21 mouse cellular contexts compared by ENCODE assay signal in genomic region chr19:5309025-5309424, GRCm38 (mm10). TPM values are rescaled to one million over a fixed set of nuclear protein-coding genes. Genes with fewer than 3 reads are reported as not detected.
A peak's percentile ranks its signal among the peaks of the same experiment; 100 is the strongest.
DNase-seq lines count a peak whose midpoint lies in the region; ATAC-seq and TF ChIP-seq lines count a peak whose summit lies in the region.
"Had no signal": no experiment of that assay in that cellular context is flagged by ENCODE, and none has a peak within 500 bp of the region (broad histone marks: within the 10 kb centered on the region; RNA-seq: fewer than 3 reads in every experiment).

No protein-coding gene starts in this region.

- H3K4me2 ChIP-seq in liver, embryonic 14.5 days (ENCODE audit: low read depth): no peak overlapping the region
- H3K4me2 ChIP-seq: embryonic facial prominence, embryonic 15.5 days; neural tube, embryonic 15.5 days had no signal

- no peak overlapping the region for H3K9ac ChIP-seq in liver, embryonic 14.5 days (replicated peaks)
- H3K9ac ChIP-seq: embryonic facial prominence, embryonic 15.5 days; neural tube, embryonic 15.5 days had no signal

- H3K4me3 ChIP-seq in liver, embryonic 14.5 days (ENCODE audit: insufficient read depth in 1 of 2, low read depth in 2 of 2, low read length in 2 of 2): no peak overlapping the region
- no peak overlapping the region for H3K4me3 ChIP-seq in embryonic facial prominence, embryonic 10.5 days
- H3K4me3 ChIP-seq: embryonic facial prominence, embryonic 15.5 days; heart, embryonic 10.5 days; neural tube, embryonic 15.5 days had no signal

- no peaks in the 10 kb centered on the region for H3K4me1 ChIP-seq in liver, embryonic 14.5 days (replicated peaks; ENCODE audit: control insufficient read depth in 2 of 2, insufficient read depth in 2 of 2, low read length in 1 of 2)
- H3K4me1 ChIP-seq in embryonic facial prominence, embryonic 10.5 days: peaks cover 5% of the 10 kb centered on the region
- H3K4me1 ChIP-seq: neural tube, embryonic 15.5 days had no signal

- no peak overlapping the region for H3K27ac ChIP-seq in liver, embryonic 14.5 days
- no peak overlapping the region for H3K27ac ChIP-seq in embryonic facial prominence, embryonic 10.5 days (replicated peaks)
- H3K27ac ChIP-seq: embryonic facial prominence, embryonic 15.5 days; heart, embryonic 10.5 days; neural tube, embryonic 15.5 days had no signal

- TF ChIP-seq EP300 in liver, embryonic 14.5 days (IDR thresholded peaks at IDR 0.05; ENCODE audit: low read depth): no peak

- no peak for TF ChIP-seq CTCF in liver, embryonic 14.5 days (IDR thresholded peaks at IDR 0.05; ENCODE audit: low read depth)

- ATAC-seq in CD4-positive, CD25-positive, alpha-beta regulatory T cell, adult 4 months: no peak
- ATAC-seq in liver, embryonic 14.5 days (ENCODE audit: insufficient read depth): no peak
- ATAC-seq: forebrain, embryonic 16.5 days had no signal

- no peaks in the 10 kb centered on the region for H3K36me3 ChIP-seq in liver, embryonic 14.5 days (replicated peaks; ENCODE audit: control insufficient read depth, insufficient read depth, low read depth)
- H3K36me3 ChIP-seq in embryonic facial prominence, embryonic 10.5 days (replicated peaks): peaks cover 36% of the 10 kb centered on the region
- H3K36me3 ChIP-seq: embryonic facial prominence, embryonic 15.5 days had no signal

- 72% methylated on average over 7 of the region's 7 CpGs for WGBS in liver, embryonic 14.5 days (ENCODE audit: insufficient replicate concordance)
- 82% methylated on average over 7 of the region's 7 CpGs for WGBS in embryonic facial prominence, embryonic 10.5 days

- peaks cover 16% of the 10 kb centered on the region for H3K27me3 ChIP-seq in liver, embryonic 14.5 days (ENCODE audit: control insufficient read depth, insufficient read depth, low read length)
- peaks cover 25% of the 10 kb centered on the region for H3K27me3 ChIP-seq in embryonic facial prominence, embryonic 10.5 days (replicated peaks; ENCODE audit: low read depth, poor library complexity, severe bottlenecking)
- H3K27me3 ChIP-seq: embryonic facial prominence, embryonic 15.5 days; neural tube, embryonic 15.5 days had no signal

- DNase-seq in CD4-positive, CD25-positive, alpha-beta regulatory T cell, adult 2 months (ENCODE audit: low read depth, low spot score): peak; percentile 50
- DNase-seq in liver, embryonic 14.5 days (ENCODE audit: low read depth in 3 of 3, low spot score in 3 of 3): peak in 2 of 3 experiments; percentile 16 to 27
- DNase-seq in liver: no peak
- peak; percentile 40 for DNase-seq in embryonic facial prominence, embryonic 10.5 days (ENCODE audit: low spot score)
- DNase-seq in retina, postnatal 7 days (ENCODE audit: low read depth, low spot score): peak; percentile 61
- DNase-seq in cerebellum, adult 18-20 months: no peak
- DNase-seq in cerebellum, postnatal 36 days: no peak
- DNase-seq: cerebellum, adult 9-10 months; gastrocnemius, postnatal 14 days; kidney, adult 11 months; kidney, postnatal 36 days; layer of hippocampus, postnatal 36 days; lung, postnatal 4 days; right cerebral cortex, postnatal 14 days had no signal

- no peaks in the 10 kb centered on the region for H3K9me3 ChIP-seq in liver, embryonic 14.5 days (ENCODE audit: control insufficient read depth, low read length)
- H3K9me3 ChIP-seq in embryonic facial prominence, embryonic 10.5 days: peaks cover 17% of the 10 kb centered on the region
- H3K9me3 ChIP-seq: embryonic facial prominence, embryonic 15.5 days; heart, embryonic 10.5 days; neural tube, embryonic 15.5 days had no signal

RNA-seq across cellular contexts. Expression of gene Gal3st3, which starts 10.9 kb away (rescaled TPM):
- polyA plus RNA-seq in CD4-positive, CD25-positive, alpha-beta regulatory T cell, adult 4 months (2017; shearing (Covaris generic)): under 1 TPM in 1 of 2 experiments, not detected in 1; 0.15 TPM
- 0.03 and 0.08 TPM in 2 replicates for polyA plus RNA-seq in liver, embryonic 14.5 days (2012; rRNA removed)
- 0.04 TPM in 1 of 2 replicates, not detected in the other for polyA plus RNA-seq in liver, embryonic 14.5 days (2014; fragmentation: Nextera tagmentation; extraction: Ambion mirVana)
- polyA plus RNA-seq in embryonic facial prominence, embryonic 10.5 days (2016; fragmentation: Nextera tagmentation; extraction: Ambion mirVana): 8.5 and 8.6 TPM in 2 replicates

RNA-seq across cellular contexts. Expression of gene Sf3b2, which starts 13.8 kb away (rescaled TPM):
- polyA plus RNA-seq in CD4-positive, CD25-positive, alpha-beta regulatory T cell, adult 4 months (2017; shearing (Covaris generic)): 100 to 1,000 TPM; 341 to 465 TPM
- 45.0 and 52.5 TPM in 2 replicates for polyA plus RNA-seq in liver, embryonic 14.5 days (2012; rRNA removed)
- 98.4 and 116 TPM in 2 replicates for polyA plus RNA-seq in liver, embryonic 14.5 days (2014; fragmentation: Nextera tagmentation; extraction: Ambion mirVana)
- polyA plus RNA-seq in embryonic facial prominence, embryonic 10.5 days (2016; fragmentation: Nextera tagmentation; extraction: Ambion mirVana): 456 and 467 TPM in 2 replicates

RNA-seq across cellular contexts. Expression of gene Catsper1, which starts 26.5 kb away (rescaled TPM):
- not detected for polyA plus RNA-seq in CD4-positive, CD25-positive, alpha-beta regulatory T cell, adult 4 months (2017; shearing (Covaris generic))
- polyA plus RNA-seq in liver, embryonic 14.5 days (2012; rRNA removed): not detected in 2 replicates
- polyA plus RNA-seq in liver, embryonic 14.5 days (2014; fragmentation: Nextera tagmentation; extraction: Ambion mirVana): not detected in 2 replicates
- polyA plus RNA-seq in embryonic facial prominence, embryonic 10.5 days (2016; fragmentation: Nextera tagmentation; extraction: Ambion mirVana): not detected in 2 replicates
- polyA plus RNA-seq: embryonic facial prominence, embryonic 15.5 days; forebrain, embryonic 16.5 days; heart, embryonic 10.5 days; limb, embryonic 11.5 days; liver, embryonic 16.5 days; neural tube, embryonic 15.5 days had no signal

RNA-seq across cellular contexts. Expression of gene Pacs1, which starts 36.1 kb away (rescaled TPM):
- 10 to 100 TPM; 16.5 to 21.9 TPM for polyA plus RNA-seq in CD4-positive, CD25-positive, alpha-beta regulatory T cell, adult 4 months (2017; shearing (Covaris generic))
- 8.3 and 10.5 TPM in 2 replicates for polyA plus RNA-seq in liver, embryonic 14.5 days (2012; rRNA removed)
- 8.2 and 9.9 TPM in 2 replicates for polyA plus RNA-seq in liver, embryonic 14.5 days (2014; fragmentation: Nextera tagmentation; extraction: Ambion mirVana)
- polyA plus RNA-seq in embryonic facial prominence, embryonic 10.5 days (2016; fragmentation: Nextera tagmentation; extraction: Ambion mirVana): 24.8 and 25.6 TPM in 2 replicates

RNA-seq across cellular contexts. Expression of gene Cst6, which starts 40.3 kb away (rescaled TPM):
- 1 to 10 TPM; 2.7 to 3.2 TPM for polyA plus RNA-seq in CD4-positive, CD25-positive, alpha-beta regulatory T cell, adult 4 months (2017; shearing (Covaris generic))
- polyA plus RNA-seq in liver, embryonic 14.5 days (2012; rRNA removed): 0.01 and 0.06 TPM in 2 replicates
- 0.43 TPM in 1 of 2 replicates, not detected in the other for polyA plus RNA-seq in liver, embryonic 14.5 days (2014; fragmentation: Nextera tagmentation; extraction: Ambion mirVana)
- polyA plus RNA-seq in embryonic facial prominence, embryonic 10.5 days (2016; fragmentation: Nextera tagmentation; extraction: Ambion mirVana): 0.24 and 0.65 TPM in 2 replicates
- polyA plus RNA-seq: heart, embryonic 10.5 days had no signal

Comparison
In these comparisons a context has a peak if more than half of its experiments do, and no peak if none do; other contexts are left out.
1. DNase-seq: peak in CD4-positive, CD25-positive, alpha-beta regulatory T cell, adult 2 months (single experiment), liver, embryonic 14.5 days (2 of 3), embryonic facial prominence, embryonic 10.5 days (single experiment) and retina, postnatal 7 days (single experiment); none in liver (single experiment), cerebellum, adult 18-20 months (0 of 2) and cerebellum, postnatal 36 days (0 of 2).